Mouse (Mus musculus): ENCODE data around the gene Stard3.
"Not testable (repeated sequence)": the region's sequence is repeated elsewhere in the genome, so short reads cannot be mapped to it uniquely, and the experiment has no call there.

The Stard3 gene

GRCm38 (mm10) chr11:98376756-98377155, 18.6 kb downstream of the Stard3 start:
- no peak for DNase-seq

GRCm38 (mm10) chr11:98377787-98378186, 19.6 kb downstream of the Stard3 start:
- no peak for DNase-seq

- DNase-seq: no peak
Measured at GRCm38 (mm10) chr11:98379379-98379778, 21.2 kb downstream of the Stard3 start.

GRCm38 (mm10) chr11:98380106-98380505, 21.9 kb downstream of the Stard3 start:
- peak; percentile 69 to 71 for DNase-seq

GRCm38 (mm10) chr11:98381651-98382050, 23.5 kb downstream of the Stard3 start:
- no peak for DNase-seq

GRCm38 (mm10) chr11:98382405-98382804, 24.2 kb downstream of the Stard3 start:
- not testable (repeated sequence) for DNase-seq

- DNase-seq: peak; percentile 49 to 56
Measured at GRCm38 (mm10) chr11:98383261-98384030, 25.3 kb downstream of the Stard3 start, which contains the start of gene Tcap. Tcap (plus strand) TSS chr11:98383811.

- DNase-seq: no peak
Measured at GRCm38 (mm10) chr11:98384216-98384615, 26.0 kb downstream of the Stard3 start.

GRCm38 (mm10) chr11:98384721-98385637, 26.8 kb downstream of the Stard3 start:
- no peak for DNase-seq

- no peak for DNase-seq
Measured at GRCm38 (mm10) chr11:98385638-98386585, 27.7 kb downstream of the Stard3 start, which contains the start of gene Pnmt. Pnmt (plus strand) TSS chr11:98386450.

GRCm38 (mm10) chr11:98386596-98386995, 28.4 kb downstream of the Stard3 start:
- DNase-seq: no peak

GRCm38 (mm10) chr11:98387056-98387577, 28.9 kb downstream of the Stard3 start:
- no peak for DNase-seq

- no peak for DNase-seq
Measured at GRCm38 (mm10) chr11:98388282-98388681, 30.1 kb downstream of the Stard3 start.

- DNase-seq: peak; percentile 60 to 66
Measured at GRCm38 (mm10) chr11:98389221-98389780, 31.1 kb downstream of the Stard3 start.

GRCm38 (mm10) chr11:98390141-98390540, 32.0 kb downstream of the Stard3 start:
- DNase-seq: no peak

GRCm38 (mm10) chr11:98392034-98392433, 33.9 kb downstream of the Stard3 start:
- DNase-seq: no peak

- no peak for DNase-seq
Measured at GRCm38 (mm10) chr11:98392645-98393044, 34.5 kb downstream of the Stard3 start.

GRCm38 (mm10) chr11:98393317-98393716, 35.1 kb downstream of the Stard3 start:
- no peak for DNase-seq

GRCm38 (mm10) chr11:98394301-98394700, 36.1 kb downstream of the Stard3 start:
- no peak for DNase-seq

- no peak for DNase-seq
Measured at GRCm38 (mm10) chr11:98395041-98395440, 36.9 kb downstream of the Stard3 start.

- DNase-seq: no peak
Measured at GRCm38 (mm10) chr11:98397946-98398345, 39.8 kb downstream of the Stard3 start.

Data from cerebellum, postnatal 36 days (tissue).